Mouse (Mus musculus): ENCODE results near the gene 4930558K02Rik. TPM values are rescaled to one million over a fixed set of nuclear protein-coding genes. Genes with fewer than 3 reads are reported as not detected.

Gene 4930558K02Rik
- polyA plus RNA-seq, 1 experiment from 2014 or later: not detected

GRCm38 (mm10) chr1:161962465-161963377 lies 16.7 kb downstream of the 4930558K02Rik start:
- Histone ChIP-seq H3K27me3 (replicated peaks; ENCODE audit: low read depth, poor library complexity, severe bottlenecking) (no peaks in the 10 kb centered on the region), H3K4me3 (no peak overlapping the region), H3K4me1 (peaks cover 10% of the 10 kb centered on the region), H3K36me3 (replicated peaks) (no peaks in the 10 kb centered on the region), H3K9me3 (no peaks in the 10 kb centered on the region), H3K27ac (replicated peaks) (peak overlapping the region; percentile 57)
- DNase-seq (ENCODE audit: low spot score): peak; percentile 39
- 42% methylated on average over 3 of the region's 3 CpGs for WGBS

DNA sequence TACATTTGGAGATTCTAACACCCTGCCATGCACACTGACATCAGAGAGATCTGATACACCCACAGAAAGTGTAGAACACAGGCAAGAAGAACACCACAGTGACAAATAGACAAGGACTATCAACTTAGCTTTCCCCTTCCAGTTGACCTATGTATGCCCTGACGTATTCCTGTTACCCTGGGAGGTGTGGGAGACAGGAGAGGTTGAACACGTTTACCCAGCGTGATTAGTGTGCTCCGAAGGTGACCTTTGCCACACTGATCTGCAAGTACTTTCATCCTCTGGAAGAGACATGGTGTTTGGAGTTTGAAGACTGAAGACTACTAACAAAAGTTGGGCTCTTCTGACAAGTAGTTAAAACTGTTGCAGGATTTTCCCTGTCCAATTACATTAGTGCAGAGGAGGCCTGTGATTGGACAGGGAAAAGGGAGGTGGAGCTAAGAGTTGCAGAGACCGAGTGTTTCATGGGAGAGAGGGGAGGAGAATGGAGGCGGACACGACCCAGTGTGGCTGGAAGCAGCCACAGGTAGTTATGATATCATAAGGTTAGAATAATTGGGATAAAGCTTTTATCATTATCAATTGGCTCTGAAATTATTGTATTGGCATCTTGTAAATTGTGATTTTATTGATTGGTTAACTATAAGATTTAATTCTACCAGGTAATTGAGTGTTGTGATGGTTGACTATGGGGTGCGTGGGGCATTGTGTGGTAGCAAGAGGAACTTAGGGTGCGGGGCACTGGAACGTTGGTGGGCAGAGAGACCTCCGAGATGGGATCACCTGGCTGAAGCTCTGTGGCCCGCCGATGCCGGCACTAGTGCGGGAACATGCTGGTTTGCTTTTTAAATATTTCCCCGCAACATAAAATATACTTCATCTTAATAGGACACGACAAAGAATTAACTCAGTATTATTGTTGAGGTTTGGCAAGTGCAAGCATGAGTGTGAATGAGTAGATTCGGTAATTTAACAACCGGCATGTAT lies 21.2 kb downstream of the 4930558K02Rik start:
- no peak overlapping the region for H3K4me3 ChIP-seq
- no peaks in the 10 kb centered on the region for H3K27me3 ChIP-seq (replicated peaks; ENCODE audit: low read depth, poor library complexity, severe bottlenecking)
- H3K9me3 ChIP-seq: no peaks in the 10 kb centered on the region
- peaks cover 10% of the 10 kb centered on the region for H3K4me1 ChIP-seq
- no peak for DNase-seq (ENCODE audit: low spot score)
- H3K36me3 ChIP-seq (replicated peaks): no peaks in the 10 kb centered on the region
- 81% methylated on average over 19 of the region's 19 CpGs for WGBS
- no peak overlapping the region for H3K27ac ChIP-seq (replicated peaks)

DNA sequence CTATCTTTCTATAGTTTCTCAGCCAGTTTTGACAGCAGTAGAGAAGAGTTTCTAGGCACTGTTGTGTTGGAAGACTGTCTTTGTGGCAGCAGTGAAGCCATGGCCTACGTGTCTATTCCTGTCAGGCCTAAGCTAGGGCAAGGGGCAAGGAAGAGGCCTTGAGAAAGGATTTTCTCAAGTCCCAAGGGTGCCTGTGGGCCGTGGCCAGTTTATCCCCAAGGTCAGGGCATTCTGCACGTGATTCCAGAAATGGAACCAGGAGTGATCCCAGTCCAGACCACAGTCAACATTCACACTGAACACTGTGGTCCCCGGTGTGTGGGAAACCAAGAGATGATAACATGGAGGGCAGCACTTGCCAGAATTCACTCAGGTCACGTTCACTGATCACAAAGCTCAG lies 23.6 kb downstream of the 4930558K02Rik start:
- Histone ChIP-seq H3K4me1 (no peaks in the 10 kb centered on the region), H3K27me3 (replicated peaks; ENCODE audit: low read depth, poor library complexity, severe bottlenecking) (no peaks in the 10 kb centered on the region), H3K9me3 (no peaks in the 10 kb centered on the region), H3K36me3 (replicated peaks) (no peaks in the 10 kb centered on the region), H3K4me3 (no peak overlapping the region), H3K27ac (replicated peaks) (no peak overlapping the region)
- 76% methylated on average over 5 of the region's 5 CpGs for WGBS
- no peak for DNase-seq (ENCODE audit: low spot score)

- Histone ChIP-seq H3K9me3 (no peaks in the 10 kb centered on the region), H3K4me1 (no peaks in the 10 kb centered on the region), H3K27me3 (replicated peaks; ENCODE audit: low read depth, poor library complexity, severe bottlenecking) (no peaks in the 10 kb centered on the region), H3K4me3 (no peak overlapping the region), H3K36me3 (replicated peaks) (no peaks in the 10 kb centered on the region), H3K27ac (replicated peaks) (no peak overlapping the region)
- 57% methylated on average over 1 of the region's 1 CpGs for WGBS
- no peak for DNase-seq (ENCODE audit: low spot score)
These were observed 26.8 kb downstream of the 4930558K02Rik start for GRCm38 (mm10) chr1:161952599-161952998.

GRCm38 (mm10) chr1:161951009-161951779 lies 28.2 kb downstream of the 4930558K02Rik start:
- no peaks in the 10 kb centered on the region for H3K36me3 ChIP-seq (replicated peaks)
- no peaks in the 10 kb centered on the region for H3K4me1 ChIP-seq
- H3K4me3 ChIP-seq: no peak overlapping the region
- H3K27me3 ChIP-seq (replicated peaks; ENCODE audit: low read depth, poor library complexity, severe bottlenecking): no peaks in the 10 kb centered on the region
- no peak overlapping the region for H3K27ac ChIP-seq (replicated peaks)
- no peak for DNase-seq (ENCODE audit: low spot score)
- WGBS: 83% methylated on average over 5 of the region's 5 CpGs
- no peaks in the 10 kb centered on the region for H3K9me3 ChIP-seq

DNA sequence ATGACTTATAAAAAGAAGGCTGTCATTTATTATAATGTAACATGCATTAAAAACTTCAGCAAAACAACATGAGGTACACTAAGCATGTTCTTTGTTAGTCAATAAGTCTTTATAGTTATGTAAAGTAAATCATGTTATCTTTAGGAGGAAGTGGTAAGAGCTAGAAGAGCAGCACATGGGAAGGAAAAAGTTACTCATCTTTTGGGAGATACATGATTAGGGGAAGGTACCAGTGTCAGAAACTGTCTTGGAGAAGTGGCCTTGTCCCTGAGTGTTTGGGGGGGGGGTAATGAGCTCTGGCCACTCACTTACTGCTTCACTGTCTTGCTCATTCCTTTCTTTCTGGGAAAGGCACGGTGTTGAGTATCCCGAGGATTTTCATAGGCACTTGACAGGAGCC lies 37.4 kb downstream of the 4930558K02Rik start:
- no peak overlapping the region for H3K27ac ChIP-seq (replicated peaks)
- no peaks in the 10 kb centered on the region for H3K9me3 ChIP-seq
- no peaks in the 10 kb centered on the region for H3K36me3 ChIP-seq (replicated peaks)
- H3K27me3 ChIP-seq (replicated peaks; ENCODE audit: low read depth, poor library complexity, severe bottlenecking): no peaks in the 10 kb centered on the region
- no peak overlapping the region for H3K4me3 ChIP-seq
- WGBS: 83% methylated on average over 2 of the region's 2 CpGs
- H3K4me1 ChIP-seq: no peaks in the 10 kb centered on the region
- DNase-seq (ENCODE audit: low spot score): no peak

- no peaks in the 10 kb centered on the region for H3K27me3 ChIP-seq (replicated peaks; ENCODE audit: low read depth, poor library complexity, severe bottlenecking)
- no peak overlapping the region for H3K4me3 ChIP-seq
- H3K36me3 ChIP-seq (replicated peaks): no peaks in the 10 kb centered on the region
- H3K27ac ChIP-seq (replicated peaks): no peak overlapping the region
- H3K4me1 ChIP-seq: peaks cover 3% of the 10 kb centered on the region; the same call in 1 of the 2 replicates
- no peak for DNase-seq (ENCODE audit: low spot score)
- no peaks in the 10 kb centered on the region for H3K9me3 ChIP-seq
- WGBS: 90% methylated on average over 4 of the region's 4 CpGs
These were observed 47.1 kb downstream of the 4930558K02Rik start for GRCm38 (mm10) chr1:161932286-161932685.

DNA sequence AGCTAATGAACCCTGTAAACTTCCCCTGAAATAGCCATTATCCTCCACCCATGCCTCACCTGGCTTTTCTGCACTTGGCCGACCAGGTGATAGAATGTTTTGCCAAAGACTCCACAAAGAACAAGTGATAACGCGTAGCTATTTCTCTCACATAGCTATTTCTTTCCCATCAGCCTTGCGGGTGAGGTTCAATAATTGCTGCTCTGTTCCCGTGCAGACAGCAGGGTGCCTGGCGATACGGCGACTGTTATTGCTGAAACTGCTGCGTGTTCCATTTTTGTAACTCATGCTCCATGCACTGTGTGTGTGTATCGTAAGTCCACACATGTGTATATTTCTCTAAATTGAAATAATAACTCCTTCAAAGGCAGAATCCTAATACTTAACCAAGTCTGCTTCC lies 47.6 kb downstream of the 4930558K02Rik start:
- Histone ChIP-seq H3K9me3 (no peaks in the 10 kb centered on the region), H3K27me3 (replicated peaks; ENCODE audit: low read depth, poor library complexity, severe bottlenecking) (no peaks in the 10 kb centered on the region), H3K4me1 (peaks cover 3% of the 10 kb centered on the region; the same call in 1 of the 2 replicates), H3K36me3 (replicated peaks) (no peaks in the 10 kb centered on the region), H3K27ac (replicated peaks) (no peak overlapping the region), H3K4me3 (no peak overlapping the region)
- 90% methylated on average over 10 of the region's 10 CpGs for WGBS
- no peak for DNase-seq (ENCODE audit: low spot score)

- H3K4me1 ChIP-seq: peaks cover 3% of the 10 kb centered on the region; the same call in 1 of the 2 replicates
- no peaks in the 10 kb centered on the region for H3K27me3 ChIP-seq (replicated peaks; ENCODE audit: low read depth, poor library complexity, severe bottlenecking)
- H3K27ac ChIP-seq (replicated peaks): no peak overlapping the region
- H3K36me3 ChIP-seq (replicated peaks): no peaks in the 10 kb centered on the region
- H3K4me3 ChIP-seq: no peak overlapping the region
- WGBS: 76% methylated on average over 4 of the region's 4 CpGs
- DNase-seq (ENCODE audit: low spot score): no peak
- H3K9me3 ChIP-seq: no peaks in the 10 kb centered on the region
These were observed 48.1 kb downstream of the 4930558K02Rik start for GRCm38 (mm10) chr1:161931313-161931712.

- Histone ChIP-seq H3K9me3 (no peaks in the 10 kb centered on the region), H3K27me3 (replicated peaks; ENCODE audit: low read depth, poor library complexity, severe bottlenecking) (no peaks in the 10 kb centered on the region), H3K4me1 (peaks cover 3% of the 10 kb centered on the region; the same call in 1 of the 2 replicates), H3K36me3 (replicated peaks) (no peaks in the 10 kb centered on the region), H3K4me3 (no peak overlapping the region), H3K27ac (replicated peaks) (no peak overlapping the region)
- WGBS: 83% methylated on average over 2 of the region's 2 CpGs
- DNase-seq (ENCODE audit: low spot score): no peak
These were observed 51.5 kb downstream of the 4930558K02Rik start for GRCm38 (mm10) chr1:161927976-161928375.

- no peak for DNase-seq (ENCODE audit: low spot score)
- H3K9me3 ChIP-seq: no peaks in the 10 kb centered on the region
- no peak overlapping the region for H3K27ac ChIP-seq (replicated peaks)
- H3K4me1 ChIP-seq: peaks cover 5% of the 10 kb centered on the region; the same call in 1 of the 2 replicates
- no peak overlapping the region for H3K4me3 ChIP-seq
- 87% methylated on average over 13 of the region's 13 CpGs for WGBS
- no peaks in the 10 kb centered on the region for H3K36me3 ChIP-seq (replicated peaks)
- H3K27me3 ChIP-seq (replicated peaks; ENCODE audit: low read depth, poor library complexity, severe bottlenecking): no peaks in the 10 kb centered on the region
These were observed 54.1 kb downstream of the 4930558K02Rik start for GRCm38 (mm10) chr1:161925281-161925805.

Data from embryonic facial prominence, embryonic 10.5 days (tissue).